Mouse (Mus musculus) CH12F3 (cell line): ENCODE results near the gene Ptgis.

Experiments
- in situ Hi-C: fragments of 300-500 bp; cut with MboI; formaldehyde crosslinking; loops from 2 replicates; pipeline ENCODE4 v1.14.3; 2020; ENCODE audit warnings: low sequenced_read_pairs

The Ptgis gene

DNA sequence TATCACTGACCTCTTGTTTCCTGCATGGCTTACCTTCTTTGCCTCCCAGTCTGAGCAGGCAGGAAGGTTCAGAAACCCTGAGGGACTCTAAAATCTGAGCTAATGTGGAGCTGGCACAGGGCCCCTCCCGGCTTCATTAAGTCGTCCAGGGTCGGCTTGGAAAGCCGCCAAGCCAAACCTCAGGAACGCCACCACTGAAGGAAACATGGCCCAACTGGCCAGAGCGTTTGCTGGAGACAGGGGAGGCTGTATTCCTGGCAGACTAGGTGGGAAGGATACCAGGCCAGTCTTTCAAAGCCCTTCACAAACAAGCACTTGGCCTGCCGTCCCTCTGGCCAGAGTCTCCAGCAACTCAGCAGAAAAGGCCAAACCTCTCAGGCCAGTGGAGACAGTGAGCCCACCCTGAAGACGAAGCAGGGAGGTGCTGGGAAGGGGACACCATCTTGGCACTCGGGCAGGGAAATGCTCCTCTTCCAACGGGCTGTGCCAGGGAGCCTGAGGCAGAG, 77.8 kb downstream of the Ptgis start:
- in situ Hi-C loops: no loop called here

DNA sequence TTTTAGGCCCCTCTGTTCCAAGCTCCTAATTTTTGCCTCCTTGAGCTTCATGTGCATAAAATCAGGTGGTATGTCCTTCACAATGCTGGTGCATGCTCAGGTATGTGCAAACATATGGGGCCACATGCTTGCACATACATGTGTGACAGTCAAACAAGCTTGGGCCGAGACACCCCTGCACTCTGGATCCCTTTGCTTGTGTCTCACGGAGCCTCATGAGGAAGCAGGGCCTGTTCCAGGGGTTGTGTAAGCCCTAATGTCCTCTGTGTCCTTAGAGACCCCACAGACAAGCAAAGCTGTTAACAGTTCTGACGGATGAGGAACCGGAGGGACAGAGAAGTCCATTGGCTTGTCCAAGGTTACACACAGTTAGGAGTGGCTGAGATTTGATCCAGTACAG, 80.7 kb downstream of the Ptgis start:
- in situ Hi-C loops: no loop called here

DNA sequence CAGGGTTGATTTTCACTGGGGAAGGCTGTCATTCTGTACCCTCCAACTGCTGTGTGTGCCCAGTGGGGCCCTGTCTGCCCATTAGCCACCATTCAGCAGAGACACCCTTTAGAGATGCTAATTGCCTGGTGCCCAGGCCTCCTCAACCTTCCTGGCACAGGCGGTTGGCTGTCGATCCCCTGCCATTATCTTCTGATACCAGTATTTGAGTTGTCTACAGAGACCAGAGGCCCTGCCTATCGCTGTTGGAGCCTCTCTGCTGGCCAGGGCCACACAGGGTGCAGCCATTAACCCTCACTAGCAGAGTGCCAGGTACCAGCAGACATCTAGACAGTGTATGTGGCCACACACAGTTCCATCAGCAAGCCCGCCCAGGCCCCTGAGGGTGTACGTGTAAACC, 81.6 kb downstream of the Ptgis start:
- in situ Hi-C loops: no loop called here

DNA sequence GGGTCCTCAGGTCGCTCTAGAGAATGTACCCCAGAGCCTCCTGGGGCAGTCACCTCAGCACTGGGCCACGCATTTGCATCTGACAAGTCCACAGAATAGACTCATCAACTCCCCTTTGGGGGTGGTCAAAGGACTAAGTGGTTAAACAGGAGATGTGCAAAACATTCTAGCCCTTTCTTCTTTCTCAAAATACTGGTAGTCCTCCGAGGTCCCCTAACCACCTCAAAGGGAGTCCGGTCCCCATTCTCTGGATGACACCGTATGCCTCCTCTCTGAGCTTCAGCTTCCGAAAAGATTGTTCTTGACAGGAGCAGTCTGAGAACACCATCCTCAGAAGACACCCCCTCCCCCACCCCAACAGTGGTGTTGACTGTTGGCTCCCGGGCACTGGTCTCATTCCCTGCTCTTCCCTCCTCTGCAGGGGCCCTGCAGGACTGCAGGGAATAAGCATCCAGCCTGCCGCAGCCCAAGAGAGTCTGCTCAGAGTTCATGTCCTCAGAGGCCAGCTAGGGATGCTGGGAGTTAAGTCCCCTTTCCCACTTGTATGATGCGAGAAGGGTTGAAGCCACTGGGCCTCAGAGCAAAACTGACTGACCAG, 84.2 kb downstream of the Ptgis start:
- in situ Hi-C loops: no loop called here

DNA sequence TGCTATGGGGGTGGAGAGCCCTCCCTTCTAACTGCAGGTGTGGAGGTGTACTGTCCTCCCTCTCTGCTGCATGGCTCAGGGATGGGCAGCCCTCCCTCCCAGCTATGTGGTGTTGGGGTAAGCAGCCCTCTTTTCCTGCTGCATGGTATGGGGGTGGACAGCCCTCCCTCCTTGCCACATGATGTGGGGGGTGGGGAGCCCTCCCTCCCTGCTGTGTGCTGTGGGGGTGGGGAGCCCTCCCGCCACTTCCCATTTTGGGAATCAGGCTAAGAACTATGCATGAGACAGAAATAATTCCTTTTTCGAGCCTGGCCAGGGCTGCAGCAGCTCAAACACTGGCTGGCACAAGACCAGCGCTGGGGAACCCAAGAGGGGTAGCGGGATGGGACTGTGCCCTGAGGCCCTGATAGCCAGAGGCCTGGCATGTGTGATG, 84.8 kb downstream of the Ptgis start:
- in situ Hi-C loops: no loop called here

DNA sequence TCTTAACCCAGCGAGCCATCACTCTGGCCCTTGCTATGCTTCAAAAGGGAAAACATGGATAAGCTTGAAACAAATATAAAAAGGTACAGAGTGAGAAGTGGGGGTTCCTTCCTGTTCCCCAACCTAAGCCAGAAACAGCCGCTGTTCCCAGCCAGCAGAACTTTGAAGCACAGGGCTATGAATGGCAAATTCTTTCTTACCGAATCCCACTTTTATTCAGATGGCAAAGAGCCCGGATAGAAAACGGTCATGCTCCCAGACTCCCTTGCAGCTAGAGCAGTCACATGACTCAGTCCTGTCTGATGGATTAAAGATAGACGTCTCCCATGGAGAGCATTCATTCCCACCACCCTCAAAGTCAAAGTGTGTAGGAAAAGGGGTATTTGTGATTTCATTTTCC, 89.5 kb downstream of the Ptgis start:
- in situ Hi-C loops: no loop called here

DNA sequence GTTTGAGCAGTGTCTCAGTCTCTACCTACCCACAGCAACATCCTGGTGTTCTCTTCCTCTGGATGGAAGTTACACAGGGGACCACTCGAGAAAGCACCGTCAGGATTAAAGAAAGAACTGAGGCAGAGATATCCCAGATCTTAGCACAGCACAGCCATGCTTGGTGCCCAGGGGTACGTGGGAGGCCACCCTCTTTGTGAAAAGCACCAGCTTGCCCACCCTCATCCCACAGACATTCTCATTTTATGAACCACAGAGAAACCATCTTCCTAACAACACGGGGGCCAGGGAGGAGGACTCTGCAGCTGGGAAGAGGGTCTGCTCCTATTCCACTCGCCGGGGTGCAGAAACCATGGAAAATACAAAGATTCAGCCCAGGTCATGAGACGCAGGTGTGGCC, 90.3 kb downstream of the Ptgis start:
- in situ Hi-C loops: no loop called here

DNA sequence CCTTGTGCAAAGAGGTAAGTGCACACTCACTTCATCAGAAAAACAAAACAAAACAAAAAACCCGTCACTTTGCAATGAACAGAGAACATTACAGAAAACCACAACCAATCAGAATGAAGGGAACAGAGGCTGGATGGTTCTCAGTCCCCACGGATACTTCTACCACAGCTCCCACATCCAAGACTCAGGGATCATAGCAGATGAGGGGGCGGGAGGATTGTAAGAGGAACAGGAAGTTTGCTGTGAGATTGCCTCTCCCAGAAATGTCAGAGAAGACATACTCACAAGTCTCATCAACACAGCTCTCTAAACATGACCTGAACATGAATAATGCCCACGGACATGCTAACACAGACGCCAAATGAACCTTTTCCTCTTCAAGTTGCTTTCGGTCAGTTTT, 91.4 kb downstream of the Ptgis start:
- in situ Hi-C loops: no loop called here

DNA sequence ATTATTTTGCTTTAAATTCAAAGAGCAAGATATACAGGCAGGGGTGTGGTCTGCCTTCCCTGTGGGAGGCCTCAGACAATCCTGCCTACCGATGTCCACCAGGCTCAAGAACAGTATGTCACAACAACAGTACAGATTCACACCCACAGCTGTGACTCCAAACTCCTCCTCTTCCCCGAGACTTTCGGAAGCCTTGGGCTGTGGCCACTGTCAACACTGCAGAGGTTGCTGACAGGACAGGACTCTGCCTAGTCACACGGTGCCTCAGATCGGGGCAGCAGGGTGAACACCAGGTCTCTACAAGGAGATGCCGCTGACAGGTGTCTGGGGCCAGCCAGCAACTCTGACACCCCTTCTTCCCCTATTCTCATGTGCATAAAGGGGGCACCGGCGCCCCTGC, 92.7 kb downstream of the Ptgis start:
- in situ Hi-C loops: no loop called here

DNA sequence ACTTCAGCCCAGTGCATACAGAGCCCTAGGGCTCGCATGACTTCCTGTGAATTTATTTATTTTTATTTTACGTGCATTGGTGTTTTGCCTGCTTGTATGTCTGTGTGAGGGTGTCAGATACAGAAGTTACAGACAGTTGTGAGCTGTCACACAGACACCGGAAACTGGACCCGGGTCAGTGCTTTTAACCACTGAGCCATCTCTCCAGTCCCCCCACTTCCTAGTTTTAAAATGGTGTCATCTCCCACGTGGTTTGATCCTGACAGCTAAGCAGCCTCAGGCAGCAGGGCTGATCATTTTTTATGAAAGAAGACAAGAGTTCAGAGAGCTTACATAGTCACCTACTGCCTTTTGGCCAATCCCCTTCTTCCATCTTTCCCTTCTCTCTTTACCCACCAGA, 94.5 kb downstream of the Ptgis start:
- in situ Hi-C loops: no loop called here

DNA sequence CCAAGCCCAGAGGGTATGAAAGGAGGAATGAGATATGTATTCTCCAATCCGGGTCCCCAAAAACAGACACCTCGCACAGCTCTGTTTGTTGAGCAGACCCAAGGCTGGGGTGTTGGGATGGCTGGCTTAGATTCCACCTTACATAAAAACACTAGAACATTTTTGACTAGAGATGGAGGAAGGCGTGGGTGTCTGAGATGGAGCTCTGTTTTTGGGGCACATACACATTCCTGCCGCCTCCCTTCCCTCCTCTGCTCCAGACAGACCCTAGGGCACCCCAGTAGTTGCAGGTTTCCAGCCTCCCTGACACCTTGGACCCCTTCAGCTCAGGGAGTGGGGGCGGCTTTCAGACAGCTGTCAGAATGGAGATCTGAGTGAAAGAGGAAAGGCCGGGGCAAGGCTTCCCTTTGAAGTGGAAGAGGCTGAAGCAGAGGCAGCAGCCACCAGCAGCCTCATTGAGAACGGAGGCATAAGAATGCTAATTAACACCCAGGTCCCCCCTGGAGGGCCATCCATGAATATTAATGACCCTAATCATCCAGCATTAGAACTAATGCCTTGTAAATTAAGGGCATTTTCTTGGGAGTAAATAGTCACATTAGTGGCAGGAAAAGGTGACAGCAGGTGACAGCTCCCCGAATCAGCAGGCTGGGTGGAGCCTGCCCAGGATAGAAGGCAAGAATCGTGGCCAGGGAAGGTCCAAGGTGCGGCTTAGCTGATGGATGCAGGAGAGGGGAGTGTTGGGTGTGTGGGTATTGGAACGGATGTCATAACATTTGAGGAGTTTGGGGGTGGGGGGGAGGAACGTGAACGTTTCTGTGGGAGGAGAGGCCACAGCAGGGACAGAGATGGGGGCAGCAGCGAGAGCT, 95.7 kb downstream of the Ptgis start:
- in situ Hi-C loops: no loop called here

DNA sequence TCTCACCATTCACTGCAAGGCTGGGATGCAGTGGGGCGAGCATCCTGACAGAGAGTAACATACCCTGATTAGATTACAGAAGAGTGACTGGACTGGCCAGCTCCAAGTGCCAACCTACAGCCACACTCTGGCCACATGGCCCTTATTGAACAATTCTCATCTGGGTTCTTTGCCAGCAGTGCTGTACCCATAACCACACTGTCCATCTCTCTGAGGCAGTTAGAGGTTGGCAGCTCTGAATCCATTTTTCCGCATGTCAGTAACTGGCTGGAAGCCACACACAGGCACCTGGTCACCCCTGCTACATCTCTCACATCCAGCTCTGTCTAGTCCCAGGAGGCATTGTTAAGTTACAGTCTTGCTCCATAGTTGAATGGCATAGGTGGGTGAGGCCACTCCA, 96.5 kb downstream of the Ptgis start:
- in situ Hi-C loops: no loop called here

DNA sequence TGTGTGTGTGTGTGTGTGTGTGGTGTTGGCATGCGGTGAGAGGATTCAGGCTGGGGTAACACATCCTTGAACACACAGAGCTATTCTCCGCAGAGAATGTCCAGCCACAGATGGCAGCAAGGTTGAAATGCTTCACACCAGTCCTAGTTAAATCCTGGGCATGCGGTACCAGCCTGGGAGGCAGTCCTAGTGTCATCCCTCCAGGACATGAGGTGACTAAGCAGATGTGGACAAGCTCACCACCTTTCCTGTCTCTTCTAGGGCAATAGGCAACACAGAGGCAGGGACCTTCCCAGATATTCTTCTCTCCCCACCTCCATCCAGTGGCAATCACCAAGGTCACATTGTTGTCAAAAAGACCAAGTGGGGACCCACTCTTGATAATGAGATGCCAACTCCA, 98.1 kb downstream of the Ptgis start:
- in situ Hi-C loops: no loop called here

DNA sequence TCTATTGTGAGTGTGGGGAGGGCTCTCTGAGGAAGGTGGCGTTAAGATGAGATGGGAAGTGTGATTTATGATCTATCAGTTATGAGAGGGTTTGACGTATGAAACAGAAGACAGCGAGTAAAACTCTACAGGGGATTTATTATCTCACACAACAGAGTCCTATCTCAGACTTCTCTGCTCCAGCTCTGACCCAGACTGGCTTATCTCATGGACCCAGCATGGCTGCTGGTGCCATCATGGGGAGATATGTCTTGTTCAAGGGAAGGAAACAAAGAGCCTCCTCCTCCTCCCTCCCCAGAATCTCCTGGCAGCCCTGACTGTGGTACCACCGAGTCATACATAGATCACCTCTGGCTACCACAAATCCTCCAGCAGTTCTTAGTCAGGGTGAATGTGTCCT, 98.6 kb downstream of the Ptgis start:
- in situ Hi-C loops: no loop called here
